Mouse (Mus musculus): ENCODE measurements around the gene Acot11. TPM values are rescaled to one million over a fixed set of nuclear protein-coding genes. Genes with fewer than 3 reads are reported as not detected.

The Acot11 gene
- polyA plus RNA-seq, 1 experiment from 2014 or later: 12.2 TPM

GRCm38 (mm10) chr4:106837425-106837824, 32.6 kb upstream of the Acot11 start:
- Histone ChIP-seq H3K36me3 (no peaks in the 10 kb centered on the region), H3K9me3 (no peaks in the 10 kb centered on the region), H3K27me3 (replicated peaks) (no peaks in the 10 kb centered on the region), H3K4me3 (replicated peaks) (peak overlapping the region; percentile 24; the same call in 1 of the 2 replicates), H3K9ac (peak overlapping the region; percentile 27; the same call in 1 of the 2 replicates), H3K4me2 (replicated peaks) (peak overlapping the region; percentile 63), H3K4me1 (replicated peaks) (peaks cover 32% of the 10 kb centered on the region), H3K27ac (0 out of 2 replicates have a peak overlapping the region, but pooled peaks have one; percentile 96)
- WGBS: 16% methylated on average over 9 of the region's 9 CpGs
- ATAC-seq: no peak

- H3K4me1 ChIP-seq (replicated peaks): peaks cover 22% of the 10 kb centered on the region
- no peak overlapping the region for H3K27ac ChIP-seq
- 55% methylated on average over 6 of the region's 6 CpGs for WGBS
- no peak overlapping the region for H3K4me2 ChIP-seq (replicated peaks)
- no peak for ATAC-seq
- H3K27me3 ChIP-seq (replicated peaks): no peaks in the 10 kb centered on the region
- no peak overlapping the region for H3K4me3 ChIP-seq (replicated peaks)
- H3K9me3 ChIP-seq: no peaks in the 10 kb centered on the region
- H3K9ac ChIP-seq: no peak overlapping the region
- H3K36me3 ChIP-seq: no peaks in the 10 kb centered on the region
These were observed 25.8 kb upstream of the Acot11 start for GRCm38 (mm10) chr4:106830545-106831112.

- H3K9me3 ChIP-seq: no peaks in the 10 kb centered on the region
- peaks cover 25% of the 10 kb centered on the region for H3K4me1 ChIP-seq (replicated peaks)
- H3K27ac ChIP-seq: peak overlapping the region; percentile 52
- peak overlapping the region; percentile 35 for H3K4me3 ChIP-seq (replicated peaks)
- H3K27me3 ChIP-seq (replicated peaks): no peaks in the 10 kb centered on the region
- no peaks in the 10 kb centered on the region for H3K36me3 ChIP-seq
- peak overlapping the region; percentile 38 for H3K9ac ChIP-seq
- peak overlapping the region; percentile 90 for H3K4me2 ChIP-seq (replicated peaks)
- under 1% methylated on average over 32 of the region's 42 CpGs for WGBS
- ATAC-seq: peak; percentile 90
These were observed 23.1 kb upstream of the Acot11 start for GRCm38 (mm10) chr4:106827738-106828361.

- ATAC-seq: no peak
- Histone ChIP-seq H3K9ac (no peak overlapping the region), H3K4me2 (replicated peaks) (no peak overlapping the region), H3K27me3 (replicated peaks) (no peaks in the 10 kb centered on the region), H3K4me1 (replicated peaks) (peaks cover 25% of the 10 kb centered on the region), H3K9me3 (no peaks in the 10 kb centered on the region), H3K4me3 (replicated peaks) (no peak overlapping the region), H3K27ac (no peak overlapping the region), H3K36me3 (no peaks in the 10 kb centered on the region)
- 73% methylated on average over 5 of the region's 5 CpGs for WGBS
These were observed 20.4 kb upstream of the Acot11 start for GRCm38 (mm10) chr4:106825229-106825628.

GRCm38 (mm10) chr4:106819404-106819803, 14.6 kb upstream of the Acot11 start:
- H3K4me3 ChIP-seq (replicated peaks): no peak overlapping the region
- no peak for ATAC-seq
- no peak overlapping the region for H3K27ac ChIP-seq
- H3K36me3 ChIP-seq: no peaks in the 10 kb centered on the region
- H3K9me3 ChIP-seq: no peaks in the 10 kb centered on the region
- no peak overlapping the region for H3K9ac ChIP-seq
- H3K4me1 ChIP-seq (replicated peaks): peaks cover 4% of the 10 kb centered on the region; the same call in 1 of the 2 replicates
- H3K4me2 ChIP-seq (replicated peaks): no peak overlapping the region
- H3K27me3 ChIP-seq (replicated peaks): no peaks in the 10 kb centered on the region

- no peak overlapping the region for H3K27ac ChIP-seq
- no peaks in the 10 kb centered on the region for H3K9me3 ChIP-seq
- no peak overlapping the region for H3K4me2 ChIP-seq (replicated peaks)
- no peak overlapping the region for H3K9ac ChIP-seq
- 65% methylated on average over 6 of the region's 6 CpGs for WGBS
- ATAC-seq: no peak
- no peaks in the 10 kb centered on the region for H3K27me3 ChIP-seq (replicated peaks)
- H3K4me1 ChIP-seq (replicated peaks): peaks cover 4% of the 10 kb centered on the region; the same call in 1 of the 2 replicates
- H3K36me3 ChIP-seq: no peaks in the 10 kb centered on the region
- no peak overlapping the region for H3K4me3 ChIP-seq (replicated peaks)
These were observed 13.5 kb upstream of the Acot11 start for GRCm38 (mm10) chr4:106818332-106818731.

GRCm38 (mm10) chr4:106817017-106817416, 12.2 kb upstream of the Acot11 start:
- Histone ChIP-seq H3K4me3 (replicated peaks) (no peak overlapping the region), H3K27me3 (replicated peaks) (no peaks in the 10 kb centered on the region), H3K9ac (no peak overlapping the region), H3K36me3 (no peaks in the 10 kb centered on the region), H3K4me2 (replicated peaks) (no peak overlapping the region), H3K4me1 (replicated peaks) (peaks cover 4% of the 10 kb centered on the region; the same call in 1 of the 2 replicates), H3K9me3 (no peaks in the 10 kb centered on the region), H3K27ac (no peak overlapping the region)
- ATAC-seq: no peak
- 92% methylated on average over 4 of the region's 4 CpGs for WGBS

GRCm38 (mm10) chr4:106815396-106816324, 10.9 kb upstream of the Acot11 start:
- no peak overlapping the region for H3K4me2 ChIP-seq (replicated peaks)

GRCm38 (mm10) chr4:106811162-106811561, 6.4 kb upstream of the Acot11 start:
- Histone ChIP-seq H3K9me3 (no peaks in the 10 kb centered on the region), H3K9ac (no peak overlapping the region), H3K4me1 (replicated peaks) (peaks cover 4% of the 10 kb centered on the region; the same call in 1 of the 2 replicates), H3K4me2 (replicated peaks) (no peak overlapping the region), H3K36me3 (no peaks in the 10 kb centered on the region), H3K4me3 (replicated peaks) (no peak overlapping the region), H3K27me3 (replicated peaks) (no peaks in the 10 kb centered on the region), H3K27ac (no peak overlapping the region)
- no peak for ATAC-seq
- 95% methylated on average over 8 of the region's 8 CpGs for WGBS

More at GRCm38 (mm10) chr4:106815396-106816324, 10.9 kb upstream of the Acot11 start:
- Histone ChIP-seq H3K9ac (no peak overlapping the region), H3K4me3 (replicated peaks) (no peak overlapping the region), H3K36me3 (no peaks in the 10 kb centered on the region), H3K27me3 (replicated peaks) (no peaks in the 10 kb centered on the region), H3K9me3 (no peaks in the 10 kb centered on the region), H3K4me1 (replicated peaks) (peaks cover 4% of the 10 kb centered on the region; the same call in 1 of the 2 replicates), H3K27ac (no peak overlapping the region)
- 50% methylated on average over 24 of the region's 25 CpGs for WGBS
- no peak for ATAC-seq

GRCm38 (mm10) chr4:106810039-106810438, 5.2 kb upstream of the Acot11 start:
- Histone ChIP-seq H3K4me1 (replicated peaks) (peaks cover 2% of the 10 kb centered on the region; the same call in 1 of the 2 replicates), H3K27ac (no peak overlapping the region), H3K4me3 (replicated peaks) (no peak overlapping the region), H3K36me3 (no peaks in the 10 kb centered on the region), H3K9ac (no peak overlapping the region), H3K9me3 (no peaks in the 10 kb centered on the region), H3K27me3 (replicated peaks) (no peaks in the 10 kb centered on the region), H3K4me2 (replicated peaks) (no peak overlapping the region)
- no peak for ATAC-seq
- 90% methylated on average over 6 of the region's 6 CpGs for WGBS

GRCm38 (mm10) chr4:106807287-106807686, 2.5 kb upstream of the Acot11 start:
- Histone ChIP-seq H3K4me1 (replicated peaks) (peaks cover 11% of the 10 kb centered on the region; the same call in 1 of the 2 replicates), H3K36me3 (no peaks in the 10 kb centered on the region), H3K4me3 (replicated peaks) (no peak overlapping the region), H3K4me2 (replicated peaks) (no peak overlapping the region), H3K27me3 (replicated peaks) (no peaks in the 10 kb centered on the region), H3K9ac (no peak overlapping the region), H3K27ac (no peak overlapping the region), H3K9me3 (no peaks in the 10 kb centered on the region)
- no peak for ATAC-seq
- 64% methylated on average over 3 of the region's 3 CpGs for WGBS

GRCm38 (mm10) chr4:106805890-106806289, 1.1 kb upstream of the Acot11 start:
- Histone ChIP-seq H3K27ac (no peak overlapping the region), H3K4me1 (replicated peaks) (peaks cover 11% of the 10 kb centered on the region; the same call in 1 of the 2 replicates), H3K4me3 (replicated peaks) (no peak overlapping the region), H3K9me3 (no peaks in the 10 kb centered on the region), H3K9ac (no peak overlapping the region), H3K36me3 (no peaks in the 10 kb centered on the region), H3K27me3 (replicated peaks) (no peaks in the 10 kb centered on the region), H3K4me2 (replicated peaks) (no peak overlapping the region)
- ATAC-seq: no peak
- WGBS: 64% methylated on average over 2 of the region's 2 CpGs
